Mouse (Mus musculus) neural tube, embryonic 11.5 days (tissue): ENCODE data around the gene Acap3. TPM values are rescaled to one million over a fixed set of nuclear protein-coding genes. Genes with fewer than 3 reads are reported as not detected.
A peak's percentile ranks its signal among the peaks of the same experiment; 100 is the strongest.

Experiments used
- ATAC-seq: fragments of 200-750 bp; cut with Nextera tagmentation; 2 replicates; pipeline ENCODE4 v1.8.0; 2017; ENCODE audit warnings: moderate number of reproducible peaks, mild to moderate bottlenecking, moderate TSS enrichment, moderate library complexity; ENCODE audit not compliant: insufficient read depth, low FRiP score, low TSS enrichment
- DNase-seq: peaks from one replicate; pipeline ENCODE4 v3.0.0-alpha.2; 2015; ENCODE audit warnings: low spot score
- H3K27ac ChIP-seq: fragments of 300-500 bp; sonication (generic); 2 replicates; pipeline ENCODE4 v1.5.1; 2014; ENCODE audit warnings: low read depth, mild to moderate bottlenecking, low read length
- H3K27me3 ChIP-seq: fragments of 300-500 bp; sonication (generic); 2 replicates; pipeline ENCODE4 v1.6.1; 2014; ENCODE audit warnings: mild to moderate bottlenecking, low read length, mixed read lengths; ENCODE audit not compliant: control insufficient read depth, insufficient read depth
- H3K36me3 ChIP-seq: fragments of 300-500 bp; sonication (generic); 2 replicates; pipeline ENCODE4 v1.6.1; 2014; ENCODE audit warnings: mild to moderate bottlenecking, low read length, moderate library complexity, mixed read lengths; ENCODE audit not compliant: control insufficient read depth, insufficient read depth
- H3K4me1 ChIP-seq: fragments of 300-500 bp; sonication (generic); 2 replicates; pipeline ENCODE4 v1.6.1; 2014; ENCODE audit warnings: low read length, mixed read lengths; ENCODE audit not compliant: control insufficient read depth, insufficient read depth
- H3K4me2 ChIP-seq: fragments of 300-500 bp; sonication (generic); 2 replicates; pipeline ENCODE4 v1.6.1; 2014; ENCODE audit warnings: low read depth, mild to moderate bottlenecking, moderate library complexity
- H3K4me3 ChIP-seq: fragments of 300-500 bp; sonication (generic); 2 replicates; pipeline ENCODE4 v1.5.1; 2014; ENCODE audit warnings: low read depth, low read length
- H3K9ac ChIP-seq: fragments of 300-500 bp; sonication (generic); 2 replicates; pipeline ENCODE4 v1.6.1; 2014; ENCODE audit warnings: mild to moderate bottlenecking, low read length
- H3K9me3 ChIP-seq: fragments of 300-500 bp; sonication (generic); 2 replicates; pipeline ENCODE4 v1.6.1; 2016; ENCODE audit warnings: low read length; ENCODE audit not compliant: control insufficient read depth
- WGBS: fragments of 180-500 bp; shearing (Covaris S2); extraction: QIAGEN DNeasy Blood & Tissue Kit; methylation state at CpG from one replicate; pipeline ENCODE4 v1.1.7; 2014; 5-methylcytosine and 5-hydroxymethylcytosine counted together
- polyA plus RNA-seq: library from polyadenylated mRNA; unstranded; fragments of >200 nt; fragmentation: Nextera tagmentation; extraction: Ambion mirVana; gene quantifications from 2 replicates; pipeline ENCODE4 v1.2.1, GENCODE M21; 2014

Acap3 gene
- polyA plus RNA-seq, 1 experiment from 2014 or later = 45.4 TPM

GRCm38 (mm10) chr4:155903246-155903645 is 11.6 kb downstream of the Acap3 start:
- Histone ChIP-seq H3K4me3 (no peak overlapping the region), H3K27ac (no peak overlapping the region), H3K4me2 (no peak overlapping the region), H3K4me1 (no peaks in the 10 kb centered on the region), H3K9me3 (no peaks in the 10 kb centered on the region), H3K27me3 (no peaks in the 10 kb centered on the region), H3K9ac (no peak overlapping the region), H3K36me3 (peaks cover 34% of the 10 kb centered on the region)
- no peak for DNase-seq
- WGBS = 96% methylated on average over 13 of the region's 13 CpGs
- ATAC-seq = no peak

GRCm38 (mm10) chr4:155904318-155905102 is 12.9 kb downstream of the Acap3 start:
- Histone ChIP-seq H3K27me3 (no peaks in the 10 kb centered on the region), H3K4me3 (no peak overlapping the region), H3K36me3 (peaks cover 30% of the 10 kb centered on the region), H3K9me3 (no peaks in the 10 kb centered on the region), H3K9ac (no peak overlapping the region), H3K4me1 (no peaks in the 10 kb centered on the region), H3K4me2 (no peak overlapping the region), H3K27ac (no peak overlapping the region)
- no peak for ATAC-seq
- peak; percentile 20 for DNase-seq
- 87% methylated on average over 13 of the region's 13 CpGs for WGBS

DNA sequence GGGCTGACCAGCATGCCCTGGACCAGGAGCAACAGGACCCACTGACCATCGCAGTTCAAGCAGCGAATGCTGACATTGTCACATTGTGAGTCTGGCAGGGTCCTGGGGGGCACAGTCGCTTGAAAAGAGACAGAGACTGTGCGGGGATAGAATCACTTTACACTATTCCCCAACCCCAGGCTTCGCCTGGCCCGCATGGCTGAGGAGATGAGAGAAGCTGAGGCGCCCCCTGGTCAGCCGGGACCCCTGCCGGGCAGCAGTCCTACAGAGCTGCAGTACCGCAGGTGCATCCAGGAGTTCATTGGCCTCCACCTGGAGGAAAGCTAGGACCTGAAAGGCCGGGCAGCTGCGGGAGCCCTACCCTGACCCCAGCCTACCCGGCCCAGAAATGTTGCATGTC is 14.0 kb downstream of the Acap3 start:
- no peak for DNase-seq

DNA sequence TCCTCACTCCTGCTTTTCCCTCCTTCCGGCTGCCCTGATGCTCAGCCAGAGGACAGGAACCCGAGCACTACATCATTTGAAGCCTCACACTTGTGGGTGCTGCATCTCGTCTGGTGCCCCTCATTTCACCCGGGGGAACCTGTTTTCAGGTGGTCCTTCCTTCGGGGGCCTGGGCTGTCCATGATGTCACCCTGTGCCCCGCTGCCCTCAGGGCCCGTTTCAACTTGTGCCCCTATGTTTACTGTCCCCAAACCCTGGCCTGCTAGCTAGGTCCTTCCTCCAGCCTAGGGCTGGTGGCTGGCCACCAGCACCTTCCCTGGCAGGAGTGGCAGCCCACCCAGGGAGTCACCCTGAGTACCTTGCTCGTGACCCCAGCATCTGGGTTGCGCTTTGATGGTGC is 14.5 kb downstream of the Acap3 start:
- no peaks in the 10 kb centered on the region for H3K9me3 ChIP-seq
- ATAC-seq = no peak
- no peak overlapping the region for H3K27ac ChIP-seq
- H3K36me3 ChIP-seq = peaks cover 21% of the 10 kb centered on the region
- H3K4me2 ChIP-seq = no peak overlapping the region
- H3K4me3 ChIP-seq = no peak overlapping the region
- DNase-seq = no peak
- H3K27me3 ChIP-seq = no peaks in the 10 kb centered on the region
- WGBS = 88% methylated on average over 9 of the region's 9 CpGs
- H3K4me1 ChIP-seq = no peaks in the 10 kb centered on the region
- H3K9ac ChIP-seq = no peak overlapping the region

More for the DNA sequence above, 14.0 kb downstream of the Acap3 start:
- Histone ChIP-seq H3K36me3 (peaks cover 21% of the 10 kb centered on the region), H3K27ac (no peak overlapping the region), H3K27me3 (no peaks in the 10 kb centered on the region), H3K9ac (no peak overlapping the region), H3K4me3 (no peak overlapping the region), H3K4me1 (no peaks in the 10 kb centered on the region), H3K9me3 (no peaks in the 10 kb centered on the region), H3K4me2 (no peak overlapping the region)
- WGBS = 87% methylated on average over 13 of the region's 13 CpGs
- no peak for ATAC-seq

DNA sequence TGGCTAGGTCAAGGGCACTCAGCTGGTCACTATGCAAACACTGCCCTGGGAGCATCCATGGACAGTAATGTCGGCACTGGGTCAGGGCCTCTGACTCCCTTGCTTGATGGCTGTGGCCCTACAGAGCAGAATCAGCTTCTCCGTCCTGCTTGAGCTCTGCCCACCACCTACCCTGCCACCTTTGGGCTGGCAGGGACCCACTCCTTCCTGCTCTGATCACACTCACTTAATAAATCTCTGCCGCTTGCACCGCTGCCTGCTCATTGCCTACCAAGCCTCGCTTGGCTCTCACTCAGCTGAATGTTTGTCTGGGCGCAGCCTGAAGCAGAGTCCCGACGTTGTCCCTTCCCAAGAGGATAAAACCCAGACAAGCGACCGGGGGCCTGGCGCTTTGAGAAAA is 15.4 kb downstream of the Acap3 start:
- H3K9ac ChIP-seq = no peak overlapping the region
- 93% methylated on average over 11 of the region's 11 CpGs for WGBS
- no peak for ATAC-seq
- peaks cover 21% of the 10 kb centered on the region for H3K36me3 ChIP-seq
- H3K9me3 ChIP-seq = no peaks in the 10 kb centered on the region
- H3K27me3 ChIP-seq = no peaks in the 10 kb centered on the region
- DNase-seq = no peak
- H3K4me2 ChIP-seq = no peak overlapping the region
- H3K4me1 ChIP-seq = no peaks in the 10 kb centered on the region
- H3K27ac ChIP-seq = no peak overlapping the region
- no peak overlapping the region for H3K4me3 ChIP-seq

GRCm38 (mm10) chr4:155908281-155908680 is 16.7 kb downstream of the Acap3 start:
- no peaks in the 10 kb centered on the region for H3K27me3 ChIP-seq
- WGBS = 78% methylated on average over 7 of the region's 7 CpGs
- ATAC-seq = no peak

DNA sequence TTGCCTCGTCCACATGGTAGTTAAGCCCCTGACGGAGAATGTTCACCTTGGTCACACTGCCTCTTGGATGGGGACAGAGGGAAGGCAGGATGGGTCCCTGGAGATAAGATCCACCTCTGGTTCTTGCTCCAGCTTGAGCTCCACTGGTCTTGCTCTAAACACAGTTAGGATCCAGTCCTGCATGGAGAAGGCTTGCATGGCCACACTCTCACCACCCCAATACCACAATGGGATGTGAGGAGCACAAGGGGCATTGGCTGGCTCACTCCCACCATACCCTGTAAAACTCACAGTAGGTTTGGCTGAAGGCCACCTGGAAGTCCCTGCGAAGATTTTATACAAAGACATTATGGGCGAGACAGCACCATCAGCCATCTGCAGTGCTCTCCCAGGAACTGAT is 17.1 kb downstream of the Acap3 start:
- no peak overlapping the region for H3K4me3 ChIP-seq
- H3K27ac ChIP-seq = no peak overlapping the region
- H3K4me1 ChIP-seq = no peaks in the 10 kb centered on the region
- no peaks in the 10 kb centered on the region for H3K9me3 ChIP-seq
- ATAC-seq = no peak
- H3K4me2 ChIP-seq = no peak overlapping the region
- 94% methylated on average over 4 of the region's 4 CpGs for WGBS
- H3K27me3 ChIP-seq = no peaks in the 10 kb centered on the region
- no peak for DNase-seq
- no peak overlapping the region for H3K9ac ChIP-seq
- peaks cover 10% of the 10 kb centered on the region for H3K36me3 ChIP-seq

More at GRCm38 (mm10) chr4:155908281-155908680, 16.7 kb downstream of the Acap3 start:
- no peak overlapping the region for H3K4me3 ChIP-seq
- H3K4me1 ChIP-seq = no peaks in the 10 kb centered on the region
- H3K36me3 ChIP-seq = peaks cover 14% of the 10 kb centered on the region
- DNase-seq = no peak
- H3K27ac ChIP-seq = no peak overlapping the region
- no peaks in the 10 kb centered on the region for H3K9me3 ChIP-seq
- no peak overlapping the region for H3K9ac ChIP-seq
- no peak overlapping the region for H3K4me2 ChIP-seq

DNA sequence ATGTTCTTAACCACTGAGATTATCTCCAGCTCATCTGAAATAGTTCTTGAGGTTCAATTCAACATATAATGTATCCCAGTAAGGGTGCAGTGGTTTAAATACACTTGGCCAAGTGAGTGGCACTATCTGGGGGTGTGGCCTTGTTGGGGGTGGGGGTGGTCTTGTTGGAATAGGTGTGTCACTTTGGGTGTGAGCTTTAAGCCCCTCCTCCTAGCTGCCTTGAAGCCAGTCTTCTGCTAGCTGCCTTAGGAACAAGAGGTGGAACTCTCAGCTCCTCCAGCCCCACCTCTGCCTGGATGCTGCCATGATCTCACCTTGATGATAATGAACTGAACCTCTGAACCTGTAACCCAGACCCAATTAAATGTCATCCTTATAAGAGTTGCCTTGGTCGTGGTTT is 40.4 kb downstream of the Acap3 start:
- no peak overlapping the region for H3K4me2 ChIP-seq
- H3K27ac ChIP-seq = no peak overlapping the region
- H3K4me1 ChIP-seq = 0 out of 2 replicates have a peak, but pooled peaks cover 3% of the 10 kb centered on the region
- H3K36me3 ChIP-seq = no peaks in the 10 kb centered on the region
- WGBS = 51% methylated on average over 1 of the region's 1 CpGs
- H3K9me3 ChIP-seq = no peaks in the 10 kb centered on the region
- no peak overlapping the region for H3K9ac ChIP-seq
- DNase-seq (no peak), ATAC-seq (no peak)
- no peaks in the 10 kb centered on the region for H3K27me3 ChIP-seq
- H3K4me3 ChIP-seq = no peak overlapping the region

GRCm38 (mm10) chr4:155943049-155943452 is 51.4 kb downstream of the Acap3 start:
- peak overlapping the region; percentile 98 for H3K4me3 ChIP-seq
- no peaks in the 10 kb centered on the region for H3K9me3 ChIP-seq
- H3K27me3 ChIP-seq = no peaks in the 10 kb centered on the region
- no peak for DNase-seq
- peak overlapping the region; percentile 86 for H3K9ac ChIP-seq
- peaks cover 13% of the 10 kb centered on the region for H3K4me1 ChIP-seq
- peak overlapping the region; percentile 93 for H3K4me2 ChIP-seq
- ATAC-seq = peak; percentile 60; the same call in 1 of the 2 replicates
- peaks cover 3% of the 10 kb centered on the region; the same call in 1 of the 2 replicates for H3K36me3 ChIP-seq
- H3K27ac ChIP-seq = peak overlapping the region; percentile 71
- under 1% methylated on average over 16 of the region's 17 CpGs for WGBS
